Mouse (Mus musculus) splenic B cell, adult 2 months (primary cell): Measurements from ENCODE around the gene Phgdh.
"Not testable (repeated sequence)": the region's sequence is repeated elsewhere in the genome, so short reads cannot be mapped to it uniquely, and the experiment has no call there.

Experiments
- DNase-seq: peaks from one replicate; pipeline ENCODE4 v3.0.0-alpha.2; 2011; ENCODE audit warnings: low read depth, low spot score
- H3K27me3 ChIP-seq: 2 replicates; pipeline ENCODE4 v1.6.1; 2012; ENCODE audit warnings: mild to moderate bottlenecking, low read length, moderate library complexity, mixed read lengths; ENCODE audit not compliant: control insufficient read depth, poor library complexity, insufficient read depth, severe bottlenecking
- H3K36me3 ChIP-seq: 2 replicates; pipeline ENCODE4 v1.6.1; 2012; ENCODE audit warnings: mild to moderate bottlenecking, low read length, moderate library complexity, mixed read lengths; ENCODE audit not compliant: control insufficient read depth, poor library complexity, insufficient read depth, severe bottlenecking

The Phgdh gene

DNA sequence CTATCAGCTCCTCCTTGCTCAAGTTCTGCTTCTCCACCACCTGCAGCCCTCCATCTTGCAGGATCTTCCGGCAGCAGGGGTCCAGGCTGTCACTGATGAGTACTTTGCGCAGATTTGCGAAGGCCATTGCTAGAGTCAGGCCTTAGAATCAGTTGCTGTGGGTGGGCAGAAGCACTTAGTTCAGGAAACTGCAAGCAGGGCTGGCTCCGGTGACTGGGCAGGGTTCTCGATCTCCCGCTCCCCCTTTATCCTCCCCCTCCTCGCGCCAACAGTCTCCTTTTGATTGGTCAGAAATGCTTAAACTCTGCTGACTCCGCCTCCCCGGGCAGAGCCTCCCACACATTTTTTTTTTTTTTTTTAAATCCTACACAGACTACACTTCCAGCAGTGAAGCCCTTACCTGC is at the start of gene Phgdh:
TSS of gene Phgdh (minus strand) at position 285 of the 404 bp plus-strand sequence.
- DNase-seq = peak; percentile 82
- not testable (repeated sequence) for H3K27me3 ChIP-seq, H3K36me3 ChIP-seq

DNA sequence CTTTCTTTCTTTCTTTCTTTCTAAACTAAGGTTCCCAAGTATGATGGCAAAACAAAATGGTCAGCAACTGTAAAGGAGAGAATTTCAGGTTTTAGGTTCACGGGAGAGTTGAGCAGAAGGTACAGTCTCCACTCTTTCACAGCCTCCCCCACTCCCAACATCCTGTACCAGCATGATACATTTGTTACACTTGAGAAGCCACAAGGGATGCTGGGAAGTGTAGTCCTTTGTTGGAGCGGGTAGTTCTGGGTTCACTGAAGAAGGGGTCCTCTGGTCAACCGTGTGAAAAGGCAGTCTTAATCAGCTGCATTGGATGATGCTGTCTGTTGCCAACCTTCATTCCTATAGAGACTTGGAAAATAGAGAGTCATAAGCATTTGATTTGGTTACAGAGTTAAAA is 49.5 kb upstream of the Phgdh start:
- no peak for DNase-seq
- Histone ChIP-seq H3K27me3 (no peaks in the 10 kb centered on the region), H3K36me3 (no peaks in the 10 kb centered on the region)

DNA sequence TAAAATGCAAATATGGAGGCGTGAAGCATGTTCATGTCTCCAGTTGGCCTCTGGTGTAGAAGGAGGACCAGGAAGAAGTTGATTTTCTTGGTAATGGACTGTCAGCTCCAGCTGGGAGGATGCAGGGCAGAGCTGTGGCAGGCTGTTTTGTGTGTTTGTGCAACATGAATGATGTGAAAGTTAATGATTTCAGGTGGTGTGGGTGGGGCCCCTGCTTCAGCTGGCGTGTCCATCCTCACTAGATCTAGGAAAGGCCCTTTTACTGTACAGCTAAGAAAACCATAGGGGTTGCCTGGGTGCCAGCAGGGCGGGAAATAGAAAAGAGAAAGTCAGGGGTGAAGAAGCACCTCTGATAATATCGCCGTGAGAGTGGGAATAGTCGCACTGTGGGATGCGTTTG is 48.0 kb upstream of the Phgdh start:
- DNase-seq = no peak
- Histone ChIP-seq H3K27me3 (no peaks in the 10 kb centered on the region), H3K36me3 (no peaks in the 10 kb centered on the region)

DNA sequence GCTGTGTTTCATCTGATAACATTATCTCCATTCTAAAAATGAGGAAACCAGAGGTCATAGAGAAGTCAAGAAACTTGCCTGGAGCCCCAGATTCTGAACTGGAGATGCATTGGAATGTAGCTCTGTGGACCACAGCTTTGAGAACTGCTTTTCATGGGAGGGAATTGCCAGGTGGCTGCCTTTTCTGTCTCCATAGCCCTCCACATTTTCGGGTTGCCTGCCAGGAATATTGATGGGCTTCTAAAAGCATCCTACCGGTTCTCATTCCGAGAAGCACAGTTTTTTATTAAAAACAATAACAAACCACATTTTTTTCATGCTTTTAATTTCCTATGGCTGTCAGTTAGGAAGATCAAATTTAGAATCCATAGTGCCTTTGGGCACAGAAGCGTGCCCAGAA is 47.3 kb upstream of the Phgdh start:
- Histone ChIP-seq H3K27me3 (no peaks in the 10 kb centered on the region; the same call in 1 of the 2 replicates), H3K36me3 (no peaks in the 10 kb centered on the region)
- no peak for DNase-seq

DNA sequence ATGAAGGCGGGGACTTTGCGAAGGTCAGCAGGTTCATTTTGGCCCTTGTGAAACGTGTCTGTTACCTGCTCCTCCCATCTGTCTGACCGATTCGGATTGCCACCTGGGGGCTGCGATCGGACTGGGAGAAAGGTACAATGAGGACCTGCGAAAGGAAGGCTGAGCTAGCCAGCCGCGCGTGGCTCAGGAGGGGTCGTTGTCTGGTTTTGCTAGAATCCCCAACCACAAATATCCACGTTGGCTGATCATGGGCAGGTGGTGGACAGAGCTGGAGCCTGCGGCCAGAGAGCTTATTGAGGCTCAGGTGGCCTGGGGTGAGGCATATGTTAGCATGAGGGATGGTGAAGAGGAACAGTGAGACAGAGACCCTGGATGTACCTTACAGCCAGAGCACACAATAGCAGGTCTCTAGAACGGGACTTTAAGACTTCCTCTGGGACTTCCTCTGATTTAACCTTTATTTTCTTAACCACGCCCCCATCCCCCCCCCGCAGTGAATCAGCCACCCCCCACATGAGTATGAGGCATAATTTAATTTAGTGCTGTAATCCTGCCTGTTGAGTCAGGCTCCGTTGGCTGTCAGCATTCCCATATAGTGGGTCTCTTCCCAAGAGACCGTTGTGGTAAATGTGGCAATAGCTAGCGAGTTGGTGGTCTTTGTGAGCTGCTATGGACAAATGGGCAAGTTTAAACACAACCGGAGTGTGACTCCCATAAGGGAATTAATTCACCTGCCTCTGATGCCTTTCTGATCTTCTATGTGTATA is 43.4 kb upstream of the Phgdh start:
- Histone ChIP-seq H3K27me3 (no peaks in the 10 kb centered on the region; the same call in 1 of the 2 replicates), H3K36me3 (no peaks in the 10 kb centered on the region)
- DNase-seq = peak; percentile 35

DNA sequence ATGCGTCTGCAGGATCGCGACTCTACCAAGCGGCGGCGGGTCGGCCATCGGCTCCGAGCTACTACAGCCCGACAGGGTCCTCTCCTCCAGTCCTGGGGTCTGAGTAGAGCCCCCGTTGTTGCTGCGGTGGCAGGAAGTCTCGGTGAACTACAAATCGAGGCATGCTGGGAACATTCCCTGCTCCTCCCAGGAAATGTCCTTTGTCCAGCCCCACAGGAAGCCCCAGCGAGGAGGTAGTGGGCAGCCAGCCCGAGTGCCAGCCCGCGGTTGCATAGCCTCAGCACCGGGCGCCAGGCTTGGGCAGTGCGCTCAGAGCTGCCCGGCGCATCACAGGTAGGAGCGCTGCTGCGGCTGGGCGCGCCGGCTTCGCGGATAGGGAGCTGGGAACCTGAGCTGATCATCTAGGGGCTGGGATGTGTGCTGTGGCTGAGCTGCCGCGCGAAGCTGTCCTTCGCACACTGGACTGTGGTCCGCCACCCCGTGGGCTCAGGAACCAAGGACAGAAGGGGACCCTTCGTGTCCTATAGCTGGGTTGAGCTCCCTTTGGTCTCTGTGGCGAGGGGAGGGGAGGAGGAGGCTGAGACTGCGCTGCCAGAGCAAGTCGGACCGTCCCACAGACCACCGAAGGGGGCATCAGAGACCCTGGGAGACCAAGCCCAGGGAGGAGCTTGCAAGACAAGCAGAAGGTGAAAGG is 42.6 kb upstream of the Phgdh start, which contains the start of gene Zfp697:
TSS of gene Zfp697 (plus strand) at position 216 of the 694 bp plus-strand sequence.
- peak; percentile 13 for DNase-seq
- Histone ChIP-seq H3K27me3 (no peaks in the 10 kb centered on the region; the same call in 1 of the 2 replicates), H3K36me3 (no peaks in the 10 kb centered on the region)

DNA sequence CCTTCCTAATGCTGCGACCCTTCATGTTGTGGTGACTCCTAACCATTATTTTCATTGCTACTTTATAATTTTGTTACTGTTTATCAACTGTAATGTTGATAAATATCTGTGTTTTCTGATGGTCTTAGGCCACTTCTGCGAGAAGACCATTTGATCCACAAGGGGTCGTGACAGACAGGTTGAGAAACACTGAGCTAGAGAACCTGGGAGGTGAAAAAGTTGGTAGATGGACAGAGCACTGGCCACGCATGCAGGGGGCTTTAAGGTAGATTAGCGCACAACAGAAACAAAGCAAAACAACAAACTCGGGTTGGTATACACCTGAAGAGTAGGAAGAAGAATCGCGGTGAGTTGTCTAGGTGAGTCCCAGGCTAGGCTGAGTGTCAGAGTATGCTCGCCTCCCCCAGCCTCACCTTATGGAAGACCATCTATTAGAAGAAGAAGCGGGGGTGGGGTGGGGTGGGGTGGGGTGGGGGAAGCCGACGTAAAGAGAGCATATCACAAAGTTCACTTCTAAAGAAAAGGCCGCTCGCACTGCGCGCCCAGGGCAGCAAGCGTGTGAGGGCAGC is 42.0 kb upstream of the Phgdh start:
- Histone ChIP-seq H3K36me3 (no peaks in the 10 kb centered on the region), H3K27me3 (no peaks in the 10 kb centered on the region; the same call in 1 of the 2 replicates)
- peak; percentile 45 for DNase-seq

DNA sequence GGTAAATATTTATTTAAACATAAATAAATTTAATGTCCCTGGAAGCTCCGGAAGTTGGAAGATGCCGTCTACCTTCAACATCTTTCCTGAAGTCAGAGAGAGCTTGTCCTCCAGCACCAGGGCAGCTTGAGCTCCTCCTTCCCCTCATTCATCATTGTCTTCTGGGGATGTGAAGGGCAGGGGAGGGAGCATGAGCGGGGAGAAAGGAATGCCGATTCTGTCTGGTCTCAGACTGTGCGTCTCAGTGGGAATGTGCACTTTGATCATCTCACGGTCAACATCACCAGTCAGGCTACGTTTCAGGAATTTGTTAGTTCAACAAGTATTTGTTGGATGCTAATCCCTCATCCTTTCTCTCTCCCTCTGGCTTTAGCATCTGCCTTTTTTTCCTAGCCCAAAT is 39.4 kb upstream of the Phgdh start:
- H3K36me3 ChIP-seq = no peaks in the 10 kb centered on the region
- no peak for DNase-seq
- H3K27me3 ChIP-seq = no peaks in the 10 kb centered on the region; the same call in 1 of the 2 replicates

DNA sequence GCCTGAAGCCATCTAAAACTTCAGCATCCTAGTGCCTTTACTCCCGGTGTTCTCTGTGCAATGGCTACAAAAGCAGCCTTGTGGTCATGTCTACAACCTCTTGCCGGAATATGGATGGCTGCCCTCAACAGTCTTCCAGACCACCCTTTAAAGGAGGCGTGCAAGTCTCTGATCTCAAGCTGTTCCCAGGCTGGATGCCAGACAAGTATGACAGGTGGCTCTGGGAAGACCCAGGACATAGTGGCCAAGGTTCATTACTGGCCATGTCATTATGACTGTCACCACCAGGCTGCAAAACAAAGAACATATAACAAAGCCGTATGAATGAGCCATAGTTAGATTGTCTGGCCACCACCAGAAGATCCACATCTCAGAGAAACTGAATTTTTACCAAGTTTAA is 38.5 kb upstream of the Phgdh start:
- no peak for DNase-seq
- no peaks in the 10 kb centered on the region; the same call in 1 of the 2 replicates for H3K27me3 ChIP-seq

DNA sequence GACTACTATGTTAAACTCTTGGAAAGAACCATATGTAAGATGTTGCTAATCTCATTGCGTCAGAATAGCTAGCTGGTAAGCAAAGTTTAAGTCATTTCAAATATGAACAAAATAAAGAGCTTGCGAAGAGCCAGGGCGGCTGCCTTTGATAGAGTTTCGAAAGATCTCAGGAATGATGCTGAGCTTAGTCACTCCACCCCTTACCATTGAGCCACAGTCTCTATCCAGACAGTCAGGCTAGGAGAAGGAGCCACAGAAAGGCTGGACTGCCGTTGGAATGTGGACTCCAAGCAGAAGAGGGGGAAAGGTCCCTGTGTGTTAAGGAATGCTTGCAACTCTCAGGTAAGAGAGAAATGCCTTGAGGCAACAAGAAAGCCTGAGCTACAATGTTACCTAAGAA is 35.2 kb upstream of the Phgdh start:
- no peaks in the 10 kb centered on the region for H3K36me3 ChIP-seq
- no peak for DNase-seq
- no peaks in the 10 kb centered on the region for H3K27me3 ChIP-seq

More for the DNA sequence above, 38.5 kb upstream of the Phgdh start:
- H3K36me3 ChIP-seq = no peaks in the 10 kb centered on the region

DNA sequence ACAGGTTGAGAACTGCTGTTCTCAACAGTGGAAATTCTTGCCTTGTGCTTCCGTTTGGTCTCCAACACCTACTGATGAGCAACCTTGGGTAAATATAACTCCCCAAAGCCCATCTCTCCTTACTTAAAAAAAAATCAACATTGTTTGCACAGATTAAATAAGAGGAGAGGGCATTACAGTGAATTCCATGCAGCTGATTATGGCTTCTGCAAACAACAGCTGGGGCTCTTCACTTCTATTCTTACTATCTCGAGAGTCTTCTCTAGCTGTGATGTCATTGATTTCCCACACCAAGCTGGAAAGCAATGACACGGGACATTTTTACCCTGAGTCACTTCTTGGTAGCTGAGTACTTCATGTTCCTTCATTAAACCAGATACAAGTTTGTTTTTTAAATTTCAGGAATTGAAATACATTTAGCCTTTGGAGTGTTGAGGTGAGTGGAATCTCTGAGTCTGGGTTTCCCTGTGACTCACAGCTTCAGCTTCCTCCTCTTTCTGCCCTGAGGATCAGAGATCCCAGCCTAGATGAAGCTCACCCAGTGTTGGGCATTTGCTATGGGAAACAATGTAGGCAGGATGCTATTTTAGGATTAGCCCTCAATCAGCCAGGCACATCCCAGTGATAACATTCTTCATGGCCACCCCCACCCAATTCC is 34.4 kb upstream of the Phgdh start:
- no peak for DNase-seq
- H3K27me3 ChIP-seq = no peaks in the 10 kb centered on the region
- no peaks in the 10 kb centered on the region for H3K36me3 ChIP-seq

DNA sequence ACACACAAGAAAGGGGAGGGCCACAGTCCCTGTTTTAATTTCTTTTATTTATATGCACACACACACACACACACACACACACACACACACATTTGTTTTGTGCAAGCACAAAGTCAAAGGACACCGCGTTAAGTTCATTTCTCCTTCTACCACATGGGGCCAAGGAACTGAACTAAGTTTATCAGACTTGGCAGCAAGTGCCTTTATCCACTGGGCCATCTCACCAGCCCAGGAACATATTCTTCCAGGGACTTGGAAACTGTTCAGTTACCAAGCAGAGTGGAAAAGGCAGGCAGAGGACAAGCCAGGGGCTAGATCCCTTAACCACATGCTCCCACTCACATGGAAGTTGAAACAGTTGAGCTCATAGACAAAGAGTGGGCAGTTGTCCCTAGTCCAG is 29.0 kb upstream of the Phgdh start:
- Histone ChIP-seq H3K27me3 (no peaks in the 10 kb centered on the region; the same call in 1 of the 2 replicates), H3K36me3 (no peaks in the 10 kb centered on the region)
- no peak for DNase-seq

DNA sequence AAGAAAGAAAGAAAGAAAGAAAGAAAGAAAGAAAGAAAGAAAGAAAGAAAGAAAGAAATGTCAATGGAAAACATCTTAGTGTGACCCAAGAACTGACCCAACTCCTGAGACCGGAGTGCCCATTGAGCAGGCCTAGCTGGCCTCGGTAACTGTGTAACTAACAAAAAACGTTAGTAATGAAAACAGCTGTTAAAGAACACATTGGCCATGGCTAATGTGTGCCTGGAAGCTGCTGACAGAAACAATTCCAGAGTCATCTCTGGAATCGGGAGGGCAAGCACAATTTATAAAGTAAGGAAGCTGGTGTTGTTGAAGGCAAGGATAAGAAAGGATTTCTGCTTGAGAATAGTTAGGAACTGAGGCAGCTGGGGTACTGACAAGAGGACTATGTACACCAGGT is 28.5 kb upstream of the Phgdh start:
- H3K27me3 ChIP-seq = no peaks in the 10 kb centered on the region; the same call in 1 of the 2 replicates
- H3K36me3 ChIP-seq = no peaks in the 10 kb centered on the region
- DNase-seq = no peak

DNA sequence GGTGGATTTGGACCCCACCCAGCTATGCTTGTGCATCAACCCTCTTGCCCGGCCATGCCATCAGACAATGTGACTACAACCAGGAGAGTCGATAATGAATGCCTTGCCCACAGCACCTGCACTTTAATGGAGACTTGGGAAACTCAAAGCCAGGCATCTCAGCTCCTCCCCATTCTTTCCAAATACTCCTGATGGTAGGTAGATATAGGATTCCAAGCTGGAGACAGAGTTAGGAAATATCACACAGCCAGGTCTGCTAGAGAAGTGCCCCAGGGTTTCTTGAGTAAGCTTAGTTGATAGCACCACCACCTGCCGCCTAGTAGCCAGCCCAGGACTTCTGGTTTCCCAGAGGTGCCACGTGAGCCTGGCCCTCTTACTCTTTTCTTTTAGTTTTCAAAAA is 27.0 kb upstream of the Phgdh start:
- Histone ChIP-seq H3K36me3 (no peaks in the 10 kb centered on the region), H3K27me3 (no peaks in the 10 kb centered on the region; the same call in 1 of the 2 replicates)
- no peak for DNase-seq
